Mouse (Mus musculus): ENCODE results near the gene Gm21913.
"Not testable (repeated sequence)": the region's sequence is repeated elsewhere in the genome, so short reads cannot be mapped to it uniquely, and the experiment has no call there.

The Gm21913 gene

DNA sequence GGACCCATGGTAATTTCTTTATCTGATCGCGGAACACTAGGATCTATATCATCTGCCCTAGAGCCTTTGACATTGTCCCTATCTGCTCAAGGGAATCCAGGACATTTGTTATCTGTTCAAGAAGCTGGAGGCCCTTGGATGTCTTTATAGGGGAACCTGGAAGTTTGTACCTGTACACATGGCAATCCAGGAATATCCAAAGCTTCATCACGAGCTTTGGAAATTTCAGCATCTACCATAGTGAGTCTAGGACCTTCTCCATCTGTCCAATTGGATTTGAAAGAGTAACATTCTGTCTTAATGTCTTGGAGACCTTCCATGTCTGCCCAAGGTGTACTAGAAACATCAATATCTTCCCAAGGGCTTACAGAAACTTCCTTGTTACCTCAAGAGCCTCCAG lies at the start of gene Gm21913:
Gene Gm21913, plus strand, starts transcription at position 301 of the 400 bp plus-strand sequence.
- DNase-seq = not testable (repeated sequence)
